Mouse (Mus musculus) cortical plate, adult 2 months (tissue): ENCODE results near the gene Taf8.

Source experiments
- CTCF ChIP-seq: fragments of 200-500 bp; IDR thresholded peaks from 2 replicates; pipeline ENCODE4 v1.5.1; 2011; ENCODE audit warnings: mild to moderate bottlenecking, control low read depth, low read length; ENCODE audit not compliant: insufficient read depth; ENCODE audit errors: extremely low read depth
- POLR2A ChIP-seq: fragments of 200-500 bp; IDR thresholded peaks from 2 replicates; pipeline ENCODE4 v1.6.1; 2011; ENCODE audit warnings: mild to moderate bottlenecking, low read length, control low read depth; ENCODE audit not compliant: insufficient read depth; ENCODE audit errors: extremely low read depth

DNA sequence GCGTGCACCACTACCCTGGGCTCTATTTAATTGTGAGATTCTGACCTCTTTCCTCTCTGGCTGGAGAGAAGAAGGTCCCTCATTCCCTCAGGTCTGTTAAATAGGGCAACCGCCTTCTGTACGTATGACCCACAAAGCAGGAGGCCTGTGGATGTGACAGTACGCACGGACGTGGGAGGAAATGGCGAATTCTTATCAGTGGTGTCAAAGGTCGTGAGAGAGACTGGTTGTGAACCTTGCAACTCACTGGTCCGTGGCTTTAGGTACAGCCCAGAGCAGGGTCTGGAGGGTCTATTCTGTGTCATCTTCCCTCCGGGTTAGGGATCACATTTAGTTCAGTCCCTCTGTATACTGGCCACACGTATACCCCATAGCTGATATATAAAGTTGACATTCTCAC, 56.6 kb downstream of the Taf8 start:
- no peak for TF ChIP-seq CTCF
- no peak for TF ChIP-seq POLR2A
